Mouse (Mus musculus): ENCODE measurements around the gene Thsd4.

DNA sequence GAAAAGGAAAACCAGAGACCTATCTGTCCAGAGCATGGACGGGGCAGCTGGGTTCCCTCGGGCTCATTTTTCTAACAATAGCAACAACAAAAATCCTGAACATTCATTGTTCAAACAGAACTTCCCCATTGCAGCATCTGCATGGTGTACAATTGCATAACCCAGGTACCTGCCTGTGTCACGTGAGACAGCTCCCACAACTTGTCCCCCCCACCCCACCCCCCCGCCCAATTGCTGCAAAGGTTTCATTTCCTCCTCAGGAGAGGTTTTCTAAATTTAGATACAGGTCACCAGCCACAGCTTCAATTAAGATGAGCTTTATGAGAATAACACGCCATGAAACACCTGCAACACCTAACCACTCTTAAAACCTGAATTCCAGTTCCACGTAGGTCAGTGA lies 303.4 kb downstream of the Thsd4 start:
- no peak for TF ChIP-seq CTCF (IDR thresholded peaks at IDR 0.05; ENCODE audit: extremely low read depth, insufficient read length, insufficient replicate concordance, low read depth, low read length)
- no peak for TF ChIP-seq POLR2A (IDR thresholded peaks at IDR 0.05; ENCODE audit: low read depth, low read length)

Measured in small intestine, adult 2 months (tissue).